Mouse (Mus musculus) embryonic facial prominence, embryonic 12.5 days (tissue): ENCODE results near the gene Abracl. TPM values are rescaled to one million over a fixed set of nuclear protein-coding genes. Genes with fewer than 3 reads are reported as not detected.

Experiments used
- ATAC-seq: fragments of 200-750 bp; cut with Nextera tagmentation; 2 replicates; pipeline ENCODE4 v1.8.0; 2017; ENCODE audit not compliant: insufficient number of reproducible peaks, insufficient read depth, low FRiP score, low TSS enrichment
- H3K27ac ChIP-seq: fragments of 300-500 bp; sonication (generic); 2 replicates; pipeline ENCODE4 v1.5.1; 2016; ENCODE audit warnings: mild to moderate bottlenecking
- H3K27me3 ChIP-seq: fragments of 300-500 bp; sonication (generic); 2 replicates; pipeline ENCODE4 v1.6.1; 2016; ENCODE audit warnings: mild to moderate bottlenecking, moderate library complexity
- H3K36me3 ChIP-seq: fragments of 300-500 bp; sonication (generic); 2 replicates; pipeline ENCODE4 v1.6.1; 2016; ENCODE audit warnings: mild to moderate bottlenecking
- H3K4me1 ChIP-seq: fragments of 300-500 bp; sonication (generic); 2 replicates; pipeline ENCODE4 v1.6.1; 2016
- H3K4me2 ChIP-seq: fragments of 300-500 bp; sonication (generic); replicated peaks from 2 replicates; pipeline ENCODE4 v1.6.1; 2016; ENCODE audit warnings: mild to moderate bottlenecking, moderate library complexity
- H3K4me3 ChIP-seq: fragments of 300-500 bp; sonication (generic); 2 replicates; pipeline ENCODE4 v1.5.1; 2016; ENCODE audit warnings: mild to moderate bottlenecking
- H3K9ac ChIP-seq: fragments of 300-500 bp; sonication (generic); 2 replicates; pipeline ENCODE4 v1.6.1; 2016; ENCODE audit warnings: mild to moderate bottlenecking, moderate library complexity
- H3K9me3 ChIP-seq: fragments of 300-500 bp; sonication (generic); 2 replicates; pipeline ENCODE4 v1.6.1; 2016; ENCODE audit warnings: mild to moderate bottlenecking, moderate library complexity
- WGBS: fragments of 180-500 bp; shearing (Covaris S2); methylation state at CpG from one replicate; pipeline ENCODE4 v1.1.7; 2016; 5-methylcytosine and 5-hydroxymethylcytosine counted together
- polyA plus RNA-seq: library from polyadenylated mRNA; unstranded; fragments of >200 nt; fragmentation: Nextera tagmentation; extraction: Ambion mirVana; gene quantifications from 2 replicates; pipeline ENCODE4 v1.2.1, GENCODE M21; 2016

Gene Abracl
- polyA plus RNA-seq: 153 and 159 TPM in 2 replicates

DNA sequence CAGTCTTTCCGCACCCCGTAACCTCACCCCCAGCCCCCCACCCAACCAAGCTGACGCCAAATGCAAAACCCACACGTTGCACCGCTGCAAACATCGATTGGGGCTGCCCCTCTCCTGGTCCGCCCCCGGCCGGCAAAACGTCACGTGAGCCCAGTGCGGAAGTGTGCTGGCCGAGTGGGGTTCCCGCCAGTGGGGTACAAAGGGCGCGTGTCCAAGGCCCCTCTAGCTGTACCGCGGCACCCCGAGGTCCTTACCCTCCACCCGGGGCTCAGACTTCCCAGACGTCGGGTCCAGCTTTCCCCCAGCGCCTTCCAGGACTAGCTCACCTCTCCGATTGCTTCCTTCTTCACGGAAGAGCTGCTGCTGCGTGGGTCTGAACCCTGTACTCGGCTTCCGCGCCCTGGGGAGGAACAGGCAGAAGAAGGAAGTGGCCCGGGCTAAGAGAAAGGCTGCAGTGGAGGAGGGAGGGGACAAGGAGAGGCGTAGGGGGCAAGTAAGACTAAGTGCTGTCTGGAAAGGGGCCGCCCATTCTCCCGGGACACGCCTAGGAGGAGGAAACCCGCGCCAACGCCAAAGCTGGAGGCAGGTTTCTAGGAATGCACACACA, at the start of gene Abracl:
TSS of gene Abracl (minus strand) at position 548 of the 607 bp plus-strand sequence.
- peaks cover 9% of the 10 kb centered on the region for H3K4me1 ChIP-seq
- ATAC-seq: peak; percentile 95
- no peaks in the 10 kb centered on the region for H3K9me3 ChIP-seq
- H3K36me3 ChIP-seq: peaks cover 5% of the 10 kb centered on the region; the same call in 1 of the 2 replicates
- H3K4me3 ChIP-seq: peak within 1 kb of the TSS; percentile 76
- H3K9ac ChIP-seq: peak within 1 kb of the TSS; percentile 81
- H3K4me2 ChIP-seq: peak within 1 kb of the TSS; percentile 60
- 1% methylated on average over 36 of the region's 37 CpGs for WGBS
- H3K27me3 ChIP-seq: no peaks in the 10 kb centered on the region
- peak within 1 kb of the TSS; percentile 96 for H3K27ac ChIP-seq

DNA sequence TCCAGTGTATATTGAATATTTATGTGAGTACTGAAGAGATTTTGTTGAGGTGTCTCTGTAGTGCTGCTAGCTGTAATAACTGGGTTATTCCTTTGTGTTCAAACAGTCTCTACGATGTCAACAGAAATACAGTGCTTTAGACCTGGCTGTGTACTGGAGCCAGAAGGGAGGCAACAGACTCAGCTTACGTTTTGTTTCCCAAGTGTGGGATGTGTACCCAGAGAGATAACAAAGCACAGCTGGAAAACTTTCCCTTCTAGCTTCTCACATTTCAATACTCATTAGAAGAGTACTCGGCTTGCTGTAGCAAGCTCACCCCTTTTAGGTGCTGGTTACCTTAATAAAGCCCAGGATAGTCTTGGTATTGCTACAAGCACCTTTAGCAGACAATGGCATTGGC, 49.8 kb upstream of the Abracl start:
- Histone ChIP-seq H3K27me3 (no peaks in the 10 kb centered on the region), H3K4me1 (peaks cover under 1% of the 10 kb centered on the region), H3K9me3 (no peaks in the 10 kb centered on the region), H3K9ac (no peak overlapping the region), H3K4me2 (no peak overlapping the region), H3K4me3 (no peak overlapping the region), H3K27ac (no peak overlapping the region), H3K36me3 (no peaks in the 10 kb centered on the region)
- no peak for ATAC-seq
- 65% methylated on average over 3 of the region's 3 CpGs for WGBS

- no peak overlapping the region for H3K4me3 ChIP-seq
- 90% methylated on average over 2 of the region's 2 CpGs for WGBS
- no peaks in the 10 kb centered on the region for H3K9me3 ChIP-seq
- H3K4me2 ChIP-seq: no peak overlapping the region
- H3K27me3 ChIP-seq: no peaks in the 10 kb centered on the region
- H3K9ac ChIP-seq: no peak overlapping the region
- no peak for ATAC-seq
- no peak overlapping the region for H3K27ac ChIP-seq
- peaks cover 8% of the 10 kb centered on the region for H3K4me1 ChIP-seq
- H3K36me3 ChIP-seq: no peaks in the 10 kb centered on the region
Measured at GRCm38 (mm10) chr10:18070616-18071015, 47.5 kb upstream of the Abracl start.

GRCm38 (mm10) chr10:18070144-18070543, 47.1 kb upstream of the Abracl start:
- ATAC-seq: no peak

GRCm38 (mm10) chr10:18069576-18069975, 46.5 kb upstream of the Abracl start:
- Histone ChIP-seq H3K4me3 (no peak overlapping the region), H3K27ac (no peak overlapping the region)

More at GRCm38 (mm10) chr10:18070144-18070543, 47.1 kb upstream of the Abracl start:
- Histone ChIP-seq H3K9me3 (no peaks in the 10 kb centered on the region), H3K4me3 (no peak overlapping the region), H3K36me3 (no peaks in the 10 kb centered on the region), H3K27ac (no peak overlapping the region), H3K4me1 (peaks cover 8% of the 10 kb centered on the region), H3K27me3 (no peaks in the 10 kb centered on the region), H3K9ac (no peak overlapping the region), H3K4me2 (no peak overlapping the region)
- 85% methylated on average over 3 of the region's 3 CpGs for WGBS

GRCm38 (mm10) chr10:18068880-18069279, 45.8 kb upstream of the Abracl start:
- no peak overlapping the region for H3K27ac ChIP-seq
- no peak overlapping the region for H3K4me3 ChIP-seq
- WGBS: 83% methylated on average over 2 of the region's 2 CpGs
- H3K9me3 ChIP-seq: no peaks in the 10 kb centered on the region
- no peaks in the 10 kb centered on the region for H3K27me3 ChIP-seq
- no peak overlapping the region for H3K4me2 ChIP-seq
- H3K36me3 ChIP-seq: no peaks in the 10 kb centered on the region
- H3K9ac ChIP-seq: no peak overlapping the region
- peaks cover 8% of the 10 kb centered on the region for H3K4me1 ChIP-seq
- no peak for ATAC-seq

More at GRCm38 (mm10) chr10:18069576-18069975, 46.5 kb upstream of the Abracl start:
- Histone ChIP-seq H3K27me3 (no peaks in the 10 kb centered on the region), H3K9me3 (no peaks in the 10 kb centered on the region), H3K36me3 (no peaks in the 10 kb centered on the region), H3K9ac (no peak overlapping the region), H3K4me2 (no peak overlapping the region), H3K4me1 (peaks cover 8% of the 10 kb centered on the region)
- no peak for ATAC-seq
- WGBS: 78% methylated on average over 2 of the region's 2 CpGs

DNA sequence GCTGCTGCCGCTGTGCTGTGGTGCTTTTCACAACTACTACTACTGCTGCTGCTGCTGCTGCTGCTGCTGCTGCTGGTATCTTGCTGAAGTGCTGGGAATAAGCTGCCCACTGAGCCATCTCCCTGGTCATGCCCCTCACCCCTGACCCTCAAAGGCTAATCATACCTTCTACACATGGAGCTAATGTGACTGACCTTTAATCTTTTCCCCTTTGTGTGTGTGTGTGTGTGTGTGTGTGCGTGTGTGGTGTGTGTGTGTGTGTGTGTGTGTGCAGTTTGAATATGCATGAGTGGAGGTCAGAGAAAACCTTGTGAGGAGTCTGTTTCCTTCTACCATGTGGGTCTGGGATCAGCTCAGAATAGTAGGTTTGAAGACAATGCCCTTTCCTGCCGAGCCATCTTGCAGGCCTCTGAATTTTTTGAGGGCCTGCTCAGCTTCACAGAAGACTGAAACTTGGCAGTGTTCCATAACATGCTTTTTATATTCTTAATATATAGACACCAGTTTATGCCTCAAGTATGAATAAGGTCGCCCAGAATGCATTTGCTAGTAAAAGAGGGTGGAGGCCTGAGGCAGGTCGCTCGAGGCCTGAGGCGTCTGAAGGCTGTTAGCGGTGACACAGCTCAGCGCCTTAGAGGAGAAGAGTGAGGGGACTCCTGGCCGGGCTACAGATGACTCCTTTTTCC, 44.8 kb upstream of the Abracl start:
- Histone ChIP-seq H3K9ac (no peak overlapping the region), H3K9me3 (no peaks in the 10 kb centered on the region), H3K36me3 (no peaks in the 10 kb centered on the region), H3K27me3 (no peaks in the 10 kb centered on the region), H3K27ac (no peak overlapping the region), H3K4me3 (no peak overlapping the region), H3K4me1 (peaks cover 8% of the 10 kb centered on the region), H3K4me2 (no peak overlapping the region)
- no peak for ATAC-seq
- WGBS: 74% methylated on average over 10 of the region's 10 CpGs

GRCm38 (mm10) chr10:18066031-18066439, 42.9 kb upstream of the Abracl start:
- 89% methylated on average over 10 of the region's 10 CpGs for WGBS
- Histone ChIP-seq H3K4me1 (peaks cover 8% of the 10 kb centered on the region), H3K27ac (no peak overlapping the region), H3K27me3 (no peaks in the 10 kb centered on the region), H3K4me2 (no peak overlapping the region), H3K9me3 (no peaks in the 10 kb centered on the region), H3K36me3 (no peaks in the 10 kb centered on the region), H3K9ac (no peak overlapping the region), H3K4me3 (no peak overlapping the region)
- no peak for ATAC-seq

DNA sequence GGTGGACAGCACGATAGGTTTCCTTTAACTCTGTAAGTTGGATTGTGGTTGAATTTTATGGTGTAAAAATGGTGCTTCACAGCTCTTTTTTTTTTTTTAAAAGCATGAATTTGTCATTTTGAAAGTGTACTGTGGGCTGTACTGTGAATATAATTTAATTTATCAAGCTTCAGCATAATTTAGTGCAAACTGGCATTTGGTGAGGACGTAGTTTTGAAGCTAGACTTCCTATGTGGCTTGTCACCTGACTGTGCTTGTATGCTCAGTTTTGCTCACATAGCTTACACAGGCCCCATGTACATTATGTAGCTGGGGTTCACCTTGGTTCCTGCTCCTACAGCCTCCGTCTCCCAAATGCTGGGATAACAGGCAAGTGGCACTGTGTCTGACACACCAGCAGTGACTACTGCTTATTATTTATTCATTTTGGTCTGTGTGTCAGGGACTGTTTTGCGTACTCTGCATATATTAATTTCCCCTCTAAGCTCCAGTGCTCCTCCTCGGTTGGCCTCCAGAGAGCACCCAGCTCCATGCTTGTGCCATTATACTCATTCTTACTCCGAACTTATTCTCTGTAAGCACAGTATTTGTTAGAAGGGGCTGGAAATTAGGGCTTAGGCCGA, 41.6 kb upstream of the Abracl start:
- H3K27me3 ChIP-seq: no peaks in the 10 kb centered on the region
- H3K4me3 ChIP-seq: no peak overlapping the region
- no peak for ATAC-seq
- peaks cover 8% of the 10 kb centered on the region for H3K4me1 ChIP-seq
- no peak overlapping the region for H3K9ac ChIP-seq
- H3K36me3 ChIP-seq: no peaks in the 10 kb centered on the region
- WGBS: 91% methylated on average over 7 of the region's 7 CpGs
- no peak overlapping the region for H3K4me2 ChIP-seq
- H3K9me3 ChIP-seq: no peaks in the 10 kb centered on the region
- no peak overlapping the region for H3K27ac ChIP-seq

DNA sequence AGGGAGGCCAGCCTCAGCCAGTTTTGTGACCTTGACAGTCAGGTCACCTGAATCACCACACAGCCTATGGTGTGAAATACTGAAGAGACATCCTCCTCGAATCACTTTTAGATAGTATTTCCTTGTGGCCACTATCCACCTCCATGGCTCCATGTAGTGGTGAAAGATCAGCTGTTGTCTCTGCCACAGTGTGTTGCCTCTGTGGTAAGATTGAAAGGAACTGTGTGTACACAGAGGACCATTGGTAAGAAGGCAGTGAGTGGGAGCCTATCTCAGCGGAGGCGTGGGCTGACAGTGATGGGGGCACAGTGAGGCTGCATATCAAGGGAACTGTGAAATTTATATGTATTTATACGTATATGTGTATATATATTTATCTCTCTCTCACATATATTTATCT, 38.4 kb upstream of the Abracl start:
- no peaks in the 10 kb centered on the region for H3K27me3 ChIP-seq
- H3K9me3 ChIP-seq: no peaks in the 10 kb centered on the region
- ATAC-seq: no peak
- no peak overlapping the region for H3K9ac ChIP-seq
- no peak overlapping the region for H3K4me3 ChIP-seq
- H3K4me1 ChIP-seq: peaks cover 17% of the 10 kb centered on the region
- no peaks in the 10 kb centered on the region for H3K36me3 ChIP-seq
- H3K27ac ChIP-seq: no peak overlapping the region
- H3K4me2 ChIP-seq: no peak overlapping the region
- WGBS: 88% methylated on average over 4 of the region's 4 CpGs

DNA sequence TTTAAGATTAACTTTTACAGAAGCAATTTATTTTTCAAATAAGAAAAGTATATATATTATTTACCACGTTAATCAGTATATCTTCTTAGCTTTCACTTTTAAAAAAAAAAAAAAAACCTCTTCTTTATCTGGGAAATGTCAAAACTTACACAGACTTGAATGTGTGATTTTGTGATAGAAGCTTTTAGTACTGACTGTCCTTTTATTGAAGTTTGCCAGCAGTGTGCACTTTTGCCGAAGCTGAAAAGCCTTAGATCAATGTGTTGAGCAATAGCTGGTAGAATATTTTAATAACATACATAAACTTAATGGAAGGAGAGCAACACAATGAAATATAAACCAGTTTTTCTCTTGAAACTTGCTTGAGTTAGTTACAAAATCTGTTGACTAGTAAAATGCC, 37.7 kb upstream of the Abracl start:
- Histone ChIP-seq H3K27ac (no peak overlapping the region), H3K4me1 (peaks cover 17% of the 10 kb centered on the region), H3K9me3 (no peaks in the 10 kb centered on the region), H3K36me3 (no peaks in the 10 kb centered on the region), H3K4me2 (no peak overlapping the region), H3K9ac (no peak overlapping the region), H3K27me3 (no peaks in the 10 kb centered on the region), H3K4me3 (no peak overlapping the region)
- 89% methylated on average over 2 of the region's 2 CpGs for WGBS
- no peak for ATAC-seq

DNA sequence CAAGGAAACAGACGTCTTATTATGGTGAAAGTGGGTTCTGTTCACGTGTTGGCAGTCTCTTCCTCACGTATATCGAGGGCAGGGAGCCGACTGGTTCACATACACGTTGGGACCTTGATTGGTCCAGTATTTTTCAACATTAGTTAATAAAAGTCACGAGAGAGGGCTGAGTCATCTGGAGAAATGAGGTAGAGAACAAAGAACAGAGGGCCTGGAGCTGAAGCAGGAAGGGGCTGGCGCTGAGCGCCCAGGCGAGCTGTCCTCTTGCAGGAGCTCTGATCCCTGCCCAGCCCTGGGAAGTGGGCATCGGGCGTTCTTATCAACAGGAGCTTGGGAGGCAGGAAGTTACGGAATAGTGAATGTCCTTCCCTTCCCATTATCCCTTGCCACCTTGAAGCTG, 36.7 kb upstream of the Abracl start:
- Histone ChIP-seq H3K9me3 (no peaks in the 10 kb centered on the region), H3K4me1 (peaks cover 17% of the 10 kb centered on the region), H3K27me3 (no peaks in the 10 kb centered on the region), H3K4me3 (no peak overlapping the region), H3K27ac (no peak overlapping the region), H3K4me2 (no peak overlapping the region), H3K9ac (no peak overlapping the region), H3K36me3 (no peaks in the 10 kb centered on the region)
- no peak for ATAC-seq
- WGBS: 86% methylated on average over 13 of the region's 13 CpGs
